Mouse (Mus musculus): ENCODE results near the gene Gadl1. TPM values are rescaled to one million over a fixed set of nuclear protein-coding genes. Genes with fewer than 3 reads are reported as not detected.

The Gadl1 gene
- total and polyA plus RNA-seq, 3 experiments: 0.13 TPM; not detected in 2

DNA sequence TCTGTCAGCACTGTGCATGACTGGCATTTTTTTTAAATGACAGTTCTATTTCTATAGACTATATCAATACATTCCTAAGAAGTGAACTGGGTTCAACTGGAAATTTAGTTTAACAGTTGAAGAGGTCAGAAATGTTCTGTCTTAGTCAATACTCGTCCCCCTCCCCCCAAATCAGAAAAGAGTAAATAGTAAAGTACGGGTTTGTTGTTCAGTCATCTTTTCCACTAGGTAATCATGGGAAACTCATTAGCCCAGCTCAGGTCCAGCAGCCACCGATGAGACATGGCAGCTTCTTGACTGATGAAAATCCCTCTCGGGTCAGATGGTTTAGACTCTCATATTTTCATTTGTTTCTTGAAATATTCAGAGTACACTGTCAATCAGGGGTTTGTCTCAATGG, 166.9 kb downstream of the Gadl1 start:
- no peak overlapping the region for H3K4me3 ChIP-seq (replicated peaks in 1 of 3; ENCODE audit: low read depth in 2 of 3, low read length in 2 of 3, poor library complexity in 1 of 3)
- DNase-seq (ENCODE audit: extremely low read depth): peak; percentile 37
- H3K27me3 ChIP-seq (replicated peaks): no peaks in the 10 kb centered on the region
- no peak for TF ChIP-seq KAT2A (IDR thresholded peaks at IDR 0.05; ENCODE audit: insufficient replicate concordance, low read length)
- TF ChIP-seq USF1 (IDR thresholded peaks at IDR 0.05; ENCODE audit: low read depth, low read length): no peak
- no peak for TF ChIP-seq USF2 (conservative IDR thresholded peaks at IDR 0.05; ENCODE audit: low read depth, low read length)
- no peak for TF ChIP-seq BHLHE40 (IDR thresholded peaks at IDR 0.05; ENCODE audit: low read depth, low read length)
- TF ChIP-seq UBTF (IDR thresholded peaks at IDR 0.05; ENCODE audit: low read depth, low read length): no peak
- TF ChIP-seq POLR2AphosphoS2 (IDR thresholded peaks at IDR 0.05; ENCODE audit: low read depth, low read length): no peak
- no peak for TF ChIP-seq ELF1 (IDR thresholded peaks at IDR 0.05; ENCODE audit: low read depth, low read length)
- no peak for TF ChIP-seq MAX (IDR thresholded peaks at IDR 0.05; ENCODE audit: low read length)
- no peak for TF ChIP-seq MXI1 (IDR thresholded peaks at IDR 0.05; ENCODE audit: low read depth, low read length)
- TF ChIP-seq CHD1 (IDR thresholded peaks at IDR 0.05; ENCODE audit: low read depth, low read length): no peak
- 0 out of 2 replicates have a peak, but pooled peaks have one; percentile 51 for TF ChIP-seq CHD2 (IDR thresholded peaks at IDR 0.05; ENCODE audit: low read length)
- no peak for TF ChIP-seq HCFC1 (IDR thresholded peaks at IDR 0.05; ENCODE audit: low read depth, low read length)
- TF ChIP-seq IRF4 (IDR thresholded peaks at IDR 0.05; ENCODE audit: low read depth, low read length): peak; percentile 28; the same call in 1 of the 2 replicates
- TF ChIP-seq MAZ (IDR thresholded peaks at IDR 0.05; ENCODE audit: low read depth, low read length): no peak
- TF ChIP-seq TBP (conservative IDR thresholded peaks at IDR 0.05; ENCODE audit: low read depth, low read length): no peak
- no peak for TF ChIP-seq SMC3 (IDR thresholded peaks at IDR 0.05; ENCODE audit: low read depth, low read length)
- TF ChIP-seq RCOR1 (conservative IDR thresholded peaks at IDR 0.05; ENCODE audit: low read depth, low read length): no peak
- no peak for TF ChIP-seq E2F4 (IDR thresholded peaks at IDR 0.05; ENCODE audit: insufficient replicate concordance, low read depth, low read length)
- TF ChIP-seq NELFE (IDR thresholded peaks at IDR 0.05; ENCODE audit: low read depth, low read length): no peak
- TF ChIP-seq CTCF (conservative IDR thresholded peaks at IDR 0.05 in 1 of 2, IDR thresholded peaks at IDR 0.05 in 1 of 2; ENCODE audit: low read depth in 2 of 2, low read length in 2 of 2): no peak
- no peak for TF ChIP-seq RAD21 (IDR thresholded peaks at IDR 0.05; ENCODE audit: low read depth, low read length)
- TF ChIP-seq TCF12 (IDR thresholded peaks at IDR 0.05; ENCODE audit: low read depth, low read length): no peak
- no peak for TF ChIP-seq MEF2A (IDR thresholded peaks at IDR 0.05; ENCODE audit: borderline replicate concordance, low read depth, low read length)
- peak; percentile 87 for TF ChIP-seq JUND (conservative IDR thresholded peaks at IDR 0.05; ENCODE audit: low read depth, low read length)
- TF ChIP-seq ZKSCAN1 (IDR thresholded peaks at IDR 0.05; ENCODE audit: borderline replicate concordance, low read depth, low read length): no peak
- peak; percentile 92 for TF ChIP-seq JUN (IDR thresholded peaks at IDR 0.05; ENCODE audit: insufficient read depth, low read depth, low read length)
- TF ChIP-seq ZC3H11A (IDR thresholded peaks at IDR 0.05; ENCODE audit: low read depth, low read length): no peak
- TF ChIP-seq PAX5 (IDR thresholded peaks at IDR 0.05; ENCODE audit: low read length): no peak
- no peak for TF ChIP-seq ZMIZ1 (IDR thresholded peaks at IDR 0.05; ENCODE audit: low read depth, low read length)
- TF ChIP-seq MYC (IDR thresholded peaks at IDR 0.05; ENCODE audit: low read depth, low read length): no peak
- TF ChIP-seq SIN3A (IDR thresholded peaks at IDR 0.05; ENCODE audit: low read length): no peak
- TF ChIP-seq EP300 (IDR thresholded peaks at IDR 0.05; ENCODE audit: low read length): peak; percentile 76
- TF ChIP-seq POLR2A (IDR thresholded peaks at IDR 0.05; ENCODE audit: low read depth, low read length): no peak
- TF ChIP-seq ZNF384 (IDR thresholded peaks at IDR 0.05; ENCODE audit: low read depth, low read length): no peak
- TF ChIP-seq ETS1 (conservative IDR thresholded peaks at IDR 0.05; ENCODE audit: low read depth, low read length): peak; percentile 64
- no peak for TF ChIP-seq GABPA (IDR thresholded peaks at IDR 0.05; ENCODE audit: insufficient replicate concordance, low read depth, low read length)
- TF ChIP-seq NRF1 (IDR thresholded peaks at IDR 0.05; ENCODE audit: low read depth, low read length): no peak
- TF ChIP-seq MAFK (IDR thresholded peaks at IDR 0.05; ENCODE audit: insufficient replicate concordance, low read length): no peak
- H3K36me3 ChIP-seq (replicated peaks in 1 of 2; ENCODE audit: control insufficient read depth in 1 of 2, insufficient read depth in 1 of 2, low read length in 1 of 2): no peaks in the 10 kb centered on the region
- peak overlapping the region; percentile 22; the same call in 1 of the 2 replicates for H3K4me2 ChIP-seq (ENCODE audit: insufficient read depth, low read depth, poor library complexity, severe bottlenecking)
- in situ Hi-C loops (cut with MboI; ENCODE audit: low pct_ligation_motif_present, low pct_unique_long_range_greater_than_20kb, low sequenced_read_pairs) (no loop called here), dilution Hi-C loops (cut with MboI; ENCODE audit: extremely low pct_ligation_motif_present, extremely low pct_unique_long_range_greater_than_20kb, low sequenced_read_pairs) (no loop called here)
- no peak overlapping the region for H3K27ac ChIP-seq (ENCODE audit: insufficient read depth, low read depth)
- peaks cover 4% of the 10 kb centered on the region for H3K9me3 ChIP-seq (replicated peaks; ENCODE audit: low read length)
- H3K4me1 ChIP-seq (ENCODE audit: control insufficient read depth in 1 of 2, insufficient read depth in 2 of 2): peaks cover 4 to 36% of the 10 kb centered on the region in 2 experiments
- H3K79me2 ChIP-seq (replicated peaks; ENCODE audit: control insufficient read depth, extremely low read depth, insufficient read depth, poor library complexity, severe bottlenecking): no peaks in the 10 kb centered on the region
- H3K9ac ChIP-seq (ENCODE audit: insufficient read depth, low read depth): no peak overlapping the region
